Mouse (Mus musculus) ES-Bruce4 (cell line): ENCODE measurements at regions not wholly inside any gene's neighbourhood (a gene's known extent, or its start where the extent isn't known, plus 50 kb on each side); places are given as distances from the start of the nearest gene placed in this dataset.

ENCODE experiments used
- H3K27ac ChIP-seq: 2 replicates; pipeline ENCODE4 v1.5.1; 2012; ENCODE audit warnings: low read length, inconsistent platforms; ENCODE audit not compliant: insufficient read depth
- H3K27me3 ChIP-seq: 2 replicates; pipeline ENCODE4 v1.6.1; 2012; ENCODE audit warnings: mild to moderate bottlenecking, low read length, inconsistent platforms; ENCODE audit not compliant: control insufficient read depth, poor library complexity, insufficient read depth, severe bottlenecking
- H3K36me3 ChIP-seq: 2 replicates; pipeline ENCODE4 v1.6.1; 2012; ENCODE audit warnings: inconsistent platforms, mild to moderate bottlenecking, low read length, moderate library complexity; ENCODE audit not compliant: control insufficient read depth, poor library complexity, insufficient read depth, severe bottlenecking
- H3K4me1 ChIP-seq: one replicate; pipeline ENCODE4 v1.8.1; 2011; ENCODE audit warnings: low read length; ENCODE audit not compliant: control insufficient read depth, insufficient read depth
- H3K4me3 ChIP-seq: 2 replicates; pipeline ENCODE4 v1.5.1; 2011; ENCODE audit warnings: low read depth, mild to moderate bottlenecking, low read length
- H3K9ac ChIP-seq: 2 replicates; pipeline ENCODE4 v1.6.1; 2012; ENCODE audit warnings: low read depth, mild to moderate bottlenecking, inconsistent platforms; ENCODE audit not compliant: poor library complexity, severe bottlenecking
- H3K9me3 ChIP-seq: replicated peaks from 2 replicates; pipeline ENCODE4 v1.6.1; 2012; ENCODE audit warnings: mild to moderate bottlenecking, low read length, inconsistent platforms; ENCODE audit not compliant: control insufficient read depth, poor library complexity, insufficient read depth, severe bottlenecking
- CTCF ChIP-seq: IDR thresholded peaks from one replicate; pipeline ENCODE4 v1.8.1; 2011; ENCODE audit warnings: low read depth, low read length
- EP300 ChIP-seq: IDR thresholded peaks from 2 replicates; pipeline ENCODE4 v1.6.1; 2011; ENCODE audit warnings: low read depth, low read length; ENCODE audit not compliant: insufficient read depth
- POLR2A ChIP-seq: IDR thresholded peaks from one replicate; pipeline ENCODE4 v1.8.1; 2011; ENCODE audit warnings: low read length; ENCODE audit not compliant: insufficient read depth

DNA sequence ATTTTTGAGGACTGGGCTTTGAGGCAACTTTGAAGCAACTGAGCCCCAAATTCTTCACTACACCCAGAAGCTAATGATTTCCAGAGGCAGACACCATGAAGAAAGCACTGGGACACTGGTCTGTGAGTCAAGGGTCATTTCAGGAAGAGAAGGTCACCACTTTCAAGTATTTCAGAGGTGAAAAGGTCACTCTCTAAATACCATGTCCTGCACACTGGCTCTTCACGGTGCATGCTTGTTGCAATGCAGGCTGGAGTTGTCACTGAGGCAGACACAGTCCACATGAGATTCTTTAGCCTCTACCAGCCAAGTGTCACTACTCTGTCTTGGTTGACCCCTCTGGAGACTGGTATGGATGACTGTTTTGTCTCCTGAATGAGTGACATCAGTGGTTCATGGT, 320.7 kb upstream of the Npvf start:
- Histone ChIP-seq H3K27me3 (no peaks in the 10 kb centered on the region), H3K4me3 (no peak overlapping the region), H3K9ac (no peak overlapping the region), H3K4me1 (no peaks in the 10 kb centered on the region), H3K27ac (no peak overlapping the region), H3K9me3 (no peaks in the 10 kb centered on the region), H3K36me3 (no peaks in the 10 kb centered on the region)
- TF ChIP-seq CTCF (no peak), POLR2A (no peak), EP300 (no peak)

DNA sequence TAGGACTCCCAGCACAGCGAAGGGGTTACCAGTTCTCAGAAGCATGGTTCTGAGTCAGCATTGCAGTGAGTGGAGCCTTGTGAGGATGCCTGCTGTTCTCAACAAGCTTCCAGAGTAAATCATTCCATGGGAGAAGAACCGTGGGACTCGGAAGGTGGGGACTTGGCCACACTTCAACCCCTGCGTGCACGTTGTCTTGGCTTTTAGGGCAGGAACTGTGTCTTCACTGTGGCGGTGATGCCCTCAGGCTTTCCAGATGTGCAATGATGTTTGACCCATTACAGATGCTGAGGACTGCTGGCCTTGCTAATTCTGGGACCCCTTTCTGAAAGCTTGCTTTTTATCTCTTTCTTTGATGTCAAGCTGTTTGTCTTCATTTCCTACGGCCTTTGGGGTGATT, 322.7 kb upstream of the Npvf start:
- Histone ChIP-seq H3K4me3 (no peak overlapping the region), H3K9ac (no peak overlapping the region), H3K27ac (no peak overlapping the region), H3K36me3 (no peaks in the 10 kb centered on the region), H3K9me3 (no peaks in the 10 kb centered on the region), H3K27me3 (no peaks in the 10 kb centered on the region), H3K4me1 (no peaks in the 10 kb centered on the region)
- TF ChIP-seq EP300 (no peak), POLR2A (no peak), CTCF (no peak)

DNA sequence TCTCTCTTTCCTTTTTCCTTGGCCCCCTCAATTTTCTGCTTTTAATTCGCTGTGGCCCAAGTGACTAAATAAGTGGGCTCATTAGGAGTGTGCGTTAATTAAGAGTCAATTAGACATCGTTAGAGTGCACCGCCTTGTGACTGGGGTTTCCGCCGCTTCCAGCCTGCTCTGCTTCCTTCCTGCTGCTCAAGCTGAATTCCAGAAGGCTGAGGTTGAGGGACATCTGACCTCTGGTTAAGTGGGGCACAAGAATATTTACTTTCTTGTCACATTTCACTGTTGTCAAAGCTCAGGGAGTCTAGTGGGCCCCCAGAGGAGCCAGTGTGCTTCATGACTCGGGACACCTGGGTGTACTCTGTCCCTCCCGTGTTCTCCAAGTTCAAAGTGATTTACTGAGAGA, 323.1 kb upstream of the Npvf start:
- Histone ChIP-seq H3K4me1 (no peaks in the 10 kb centered on the region), H3K36me3 (no peaks in the 10 kb centered on the region), H3K27ac (no peak overlapping the region), H3K27me3 (no peaks in the 10 kb centered on the region), H3K9me3 (no peaks in the 10 kb centered on the region), H3K4me3 (no peak overlapping the region), H3K9ac (no peak overlapping the region)
- no peak for TF ChIP-seq CTCF
- TF ChIP-seq EP300 = no peak
- TF ChIP-seq POLR2A = no peak

DNA sequence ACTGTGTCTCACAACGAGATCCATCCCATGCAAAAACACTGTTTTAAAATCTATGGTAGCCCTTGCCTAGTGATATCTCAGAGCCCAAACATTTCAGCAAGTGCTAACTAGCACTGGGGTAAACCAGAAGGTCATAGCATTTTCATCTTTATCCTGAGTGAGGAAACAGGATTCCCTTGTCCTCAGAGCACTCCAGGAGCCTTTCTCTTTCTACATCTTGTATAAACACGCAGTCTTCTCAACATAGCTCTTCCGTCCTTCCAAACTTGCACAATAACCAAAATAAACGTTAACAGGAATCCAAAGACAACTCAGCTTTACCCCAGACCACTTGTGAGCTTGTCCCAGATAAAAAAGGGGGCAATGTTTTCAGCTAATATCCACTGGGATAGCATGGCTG, 323.8 kb upstream of the Npvf start:
- TF ChIP-seq POLR2A (no peak), EP300 (no peak), CTCF (no peak)
- no peaks in the 10 kb centered on the region for H3K4me1 ChIP-seq
- H3K9me3 ChIP-seq = no peaks in the 10 kb centered on the region
- no peak overlapping the region for H3K4me3 ChIP-seq
- H3K9ac ChIP-seq = no peak overlapping the region
- H3K36me3 ChIP-seq = no peaks in the 10 kb centered on the region
- no peak overlapping the region for H3K27ac ChIP-seq
- no peaks in the 10 kb centered on the region for H3K27me3 ChIP-seq

DNA sequence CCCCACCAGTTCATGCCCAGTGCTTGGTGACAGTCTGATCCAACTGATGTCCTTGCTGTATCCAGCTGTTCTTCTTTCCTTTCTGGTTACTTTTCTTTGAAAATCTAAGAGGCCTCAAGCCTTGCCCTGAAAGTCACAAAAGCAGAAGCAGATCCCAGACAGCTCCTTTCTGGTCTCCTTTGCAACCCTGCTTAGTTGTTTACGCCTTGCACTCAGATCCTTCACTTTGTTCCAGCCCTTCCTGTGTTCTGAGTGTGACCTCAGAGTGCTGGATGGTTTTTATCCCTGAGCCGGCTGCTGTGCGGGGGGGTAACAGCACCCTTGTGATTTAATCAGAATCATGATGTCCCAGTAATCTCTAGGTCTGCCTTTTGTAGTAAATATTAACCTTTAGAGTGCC, 324.3 kb upstream of the Npvf start:
- TF ChIP-seq EP300 (no peak), POLR2A (no peak), CTCF (no peak)
- Histone ChIP-seq H3K4me1 (no peaks in the 10 kb centered on the region), H3K9me3 (no peaks in the 10 kb centered on the region), H3K27ac (no peak overlapping the region), H3K27me3 (no peaks in the 10 kb centered on the region), H3K4me3 (no peak overlapping the region), H3K36me3 (no peaks in the 10 kb centered on the region), H3K9ac (no peak overlapping the region)

DNA sequence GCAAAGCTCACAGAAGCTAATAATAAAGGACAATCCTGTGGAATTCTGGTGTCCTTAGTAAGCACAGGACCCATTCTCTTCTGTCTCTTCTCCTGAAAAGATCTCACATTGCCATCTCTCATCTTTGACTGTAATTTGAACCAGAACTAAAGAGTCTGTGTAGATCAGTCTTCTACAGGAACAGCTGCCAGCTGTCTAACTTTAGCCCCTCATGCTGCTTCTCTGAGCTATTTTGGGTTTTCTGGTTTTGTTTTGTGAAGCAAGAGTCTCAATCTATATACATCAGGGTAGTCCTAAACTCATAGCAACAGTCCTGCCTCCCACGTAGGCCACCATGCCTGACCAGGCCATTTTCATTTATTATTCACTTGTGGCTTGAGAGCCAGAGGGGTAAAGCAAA, 325.5 kb upstream of the Npvf start:
- Histone ChIP-seq H3K4me3 (no peak overlapping the region), H3K36me3 (no peaks in the 10 kb centered on the region), H3K4me1 (no peaks in the 10 kb centered on the region), H3K27ac (no peak overlapping the region), H3K9me3 (no peaks in the 10 kb centered on the region), H3K27me3 (no peaks in the 10 kb centered on the region), H3K9ac (no peak overlapping the region)
- TF ChIP-seq CTCF (no peak), EP300 (no peak), POLR2A (no peak)

DNA sequence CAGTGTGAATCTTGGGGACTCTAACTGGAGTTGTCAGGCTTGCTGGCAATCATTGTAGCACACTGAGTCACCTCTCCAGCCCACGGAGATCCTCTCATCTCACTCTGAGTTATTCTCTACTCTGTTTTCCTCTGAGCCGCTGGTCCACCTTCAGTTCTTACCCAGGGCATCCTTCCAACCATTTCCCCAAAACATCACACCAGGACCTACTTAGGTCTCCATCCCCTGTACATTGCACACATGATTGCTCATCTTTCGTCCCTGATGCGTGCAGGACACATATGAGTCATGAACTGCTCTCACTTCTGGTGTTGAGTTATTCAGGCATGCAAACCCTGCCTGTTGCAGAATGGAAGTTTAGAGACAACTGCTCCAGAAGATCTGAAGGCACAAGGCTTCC, 326.1 kb upstream of the Npvf start:
- H3K4me3 ChIP-seq = no peak overlapping the region
- H3K36me3 ChIP-seq = no peaks in the 10 kb centered on the region
- H3K9ac ChIP-seq = no peak overlapping the region
- H3K27me3 ChIP-seq = no peaks in the 10 kb centered on the region
- no peak overlapping the region for H3K27ac ChIP-seq
- H3K4me1 ChIP-seq = no peaks in the 10 kb centered on the region
- TF ChIP-seq CTCF = no peak
- no peak for TF ChIP-seq EP300
- no peak for TF ChIP-seq POLR2A
- H3K9me3 ChIP-seq = no peaks in the 10 kb centered on the region
